Mouse (Mus musculus): ENCODE results near the gene Ppil4.

DNA sequence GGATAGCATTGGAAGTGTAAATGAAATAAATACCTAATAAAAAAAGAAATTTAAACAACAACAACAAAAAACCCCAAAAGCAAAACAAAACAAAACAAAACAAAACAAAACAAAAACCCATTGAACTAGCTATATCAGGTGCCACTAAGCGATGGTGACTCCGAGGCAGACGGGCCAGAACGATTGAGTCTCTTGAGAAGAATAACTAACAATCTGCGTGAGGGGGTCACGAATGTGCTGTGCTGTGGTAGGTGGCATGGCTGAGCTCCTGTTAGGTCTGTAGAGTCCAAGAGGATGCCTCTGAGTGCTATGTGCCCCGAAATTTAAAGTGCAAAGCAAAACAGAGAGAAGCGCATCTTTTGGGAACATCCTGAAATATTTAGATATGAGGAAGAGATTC lies 44.8 kb downstream of the Ppil4 start:
- no peak for TF ChIP-seq CTCF (IDR thresholded peaks at IDR 0.05; ENCODE audit: borderline replicate concordance, extremely low read depth, insufficient read depth, insufficient read length)
- TF ChIP-seq POLR2A (IDR thresholded peaks at IDR 0.05; ENCODE audit: borderline replicate concordance, extremely low read depth, insufficient read depth, insufficient read length, poor library complexity, severe bottlenecking), result no peak

Measured in brain, embryonic 14.5 days (tissue).